Mouse (Mus musculus): Measurements from ENCODE around the gene Prkcg.
"Not testable (repeated sequence)": the region's sequence is repeated elsewhere in the genome, so short reads cannot be mapped to it uniquely, and the experiment has no call there.

Gene Prkcg

GRCm38 (mm10) chr7:3288976-3289970, at the start of gene Prkcg, which contains the start of gene Myadm:
Gene Prkcg, plus strand, starts transcription at chr7:3289179.
Gene Myadm, plus strand, starts transcription at chr7:3289080.
- peak; percentile 83 for DNase-seq (ENCODE audit: low spot score)

GRCm38 (mm10) chr7:3239193-3239592, 49.8 kb upstream of the Prkcg start:
- DNase-seq (ENCODE audit: low spot score), result no peak

- no peak for DNase-seq (ENCODE audit: low spot score)
Observed at GRCm38 (mm10) chr7:3260701-3261100, 28.3 kb upstream of the Prkcg start.

GRCm38 (mm10) chr7:3261446-3261845, 27.5 kb upstream of the Prkcg start:
- DNase-seq (ENCODE audit: low spot score), result no peak

- peak; percentile 30 for DNase-seq (ENCODE audit: low spot score)
Observed at GRCm38 (mm10) chr7:3262789-3263188, 26.2 kb upstream of the Prkcg start.

- DNase-seq (ENCODE audit: low spot score), result peak; percentile 77
Observed at GRCm38 (mm10) chr7:3264390-3265022, 24.5 kb upstream of the Prkcg start.

GRCm38 (mm10) chr7:3265311-3265710, 23.7 kb upstream of the Prkcg start:
- DNase-seq (ENCODE audit: low spot score), result peak; percentile 25

- no peak for DNase-seq (ENCODE audit: low spot score)
Observed at GRCm38 (mm10) chr7:3267261-3267660, 21.7 kb upstream of the Prkcg start.

GRCm38 (mm10) chr7:3267888-3268287, 21.1 kb upstream of the Prkcg start:
- DNase-seq (ENCODE audit: low spot score), result no peak

- DNase-seq (ENCODE audit: low spot score), result no peak
Observed at GRCm38 (mm10) chr7:3268291-3268690, 20.7 kb upstream of the Prkcg start.

- DNase-seq (ENCODE audit: low spot score), result no peak
Observed at GRCm38 (mm10) chr7:3272206-3272605, 16.8 kb upstream of the Prkcg start.

GRCm38 (mm10) chr7:3275455-3276170, 13.4 kb upstream of the Prkcg start:
- peak; percentile 52 for DNase-seq (ENCODE audit: low spot score)

- DNase-seq (ENCODE audit: low spot score), result not testable (repeated sequence)
Observed at GRCm38 (mm10) chr7:3276781-3277180, 12.2 kb upstream of the Prkcg start.

GRCm38 (mm10) chr7:3280080-3280653, 8.8 kb upstream of the Prkcg start:
- no peak for DNase-seq (ENCODE audit: low spot score)

GRCm38 (mm10) chr7:3280654-3281153, 8.3 kb upstream of the Prkcg start:
- DNase-seq (ENCODE audit: low spot score), result peak; percentile 28

GRCm38 (mm10) chr7:3281741-3282140, 7.2 kb upstream of the Prkcg start:
- no peak for DNase-seq (ENCODE audit: low spot score)

GRCm38 (mm10) chr7:3283081-3283875, 5.7 kb upstream of the Prkcg start:
- DNase-seq (ENCODE audit: low spot score), result no peak

GRCm38 (mm10) chr7:3284604-3285003, 4.4 kb upstream of the Prkcg start:
- no peak for DNase-seq (ENCODE audit: low spot score)

- no peak for DNase-seq (ENCODE audit: low spot score)
Observed at GRCm38 (mm10) chr7:3286036-3286435, 2.9 kb upstream of the Prkcg start.

GRCm38 (mm10) chr7:3287186-3287585, 1.8 kb upstream of the Prkcg start:
- DNase-seq (ENCODE audit: low spot score), result no peak

Measured in MN1 (cell line).